Mouse (Mus musculus): ENCODE data around the gene Tex46.

DNA sequence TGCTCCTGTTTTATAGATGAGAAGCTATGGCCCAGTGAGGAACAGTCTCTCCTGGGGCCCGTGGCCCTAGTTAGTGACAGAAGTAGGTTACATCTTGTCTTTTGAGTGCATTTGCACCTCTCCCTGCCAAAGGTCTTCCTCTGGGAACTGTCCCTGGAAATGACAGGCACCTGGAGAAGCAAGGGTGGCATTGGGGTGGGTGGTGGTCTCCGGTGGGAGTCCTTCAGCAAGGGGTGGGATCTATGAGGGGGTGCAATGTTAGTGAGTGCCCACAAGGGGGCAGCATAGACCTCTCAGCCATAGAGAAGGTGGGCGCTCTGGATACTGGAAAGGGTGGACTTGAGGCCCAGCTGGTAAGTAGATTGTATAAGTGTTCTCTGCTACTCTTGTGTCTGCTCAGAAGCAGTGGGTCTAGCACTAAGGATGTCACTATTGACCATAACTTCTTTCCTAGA lies 41.1 kb downstream of the Tex46 start:
- peak; percentile 70 to 91 for TF ChIP-seq CTCF (conservative IDR thresholded peaks at IDR 0.05 in 1 of 2, IDR thresholded peaks at IDR 0.05 in 1 of 2; ENCODE audit: low read depth in 2 of 2, low read length in 2 of 2)
- no peak for TF ChIP-seq HCFC1 (IDR thresholded peaks at IDR 0.05; ENCODE audit: low read depth, low read length)
- TF ChIP-seq E2F4 (IDR thresholded peaks at IDR 0.05; ENCODE audit: insufficient replicate concordance, low read depth, low read length): no peak
- no peak for TF ChIP-seq USF1 (IDR thresholded peaks at IDR 0.05; ENCODE audit: low read depth, low read length)
- TF ChIP-seq TBP (conservative IDR thresholded peaks at IDR 0.05; ENCODE audit: low read depth, low read length): no peak
- no peak for TF ChIP-seq POLR2AphosphoS2 (IDR thresholded peaks at IDR 0.05; ENCODE audit: low read depth, low read length)
- TF ChIP-seq CHD2 (IDR thresholded peaks at IDR 0.05; ENCODE audit: low read length): no peak
- no peak for TF ChIP-seq EP300 (IDR thresholded peaks at IDR 0.05; ENCODE audit: low read length)
- TF ChIP-seq POLR2A (IDR thresholded peaks at IDR 0.05; ENCODE audit: low read depth, low read length): no peak
- no peak for TF ChIP-seq JUND (conservative IDR thresholded peaks at IDR 0.05; ENCODE audit: low read depth, low read length)
- no peak for TF ChIP-seq BHLHE40 (IDR thresholded peaks at IDR 0.05; ENCODE audit: low read depth, low read length)
- no peak for TF ChIP-seq MAZ (IDR thresholded peaks at IDR 0.05; ENCODE audit: low read depth, low read length)
- no peak for TF ChIP-seq KAT2A (IDR thresholded peaks at IDR 0.05; ENCODE audit: insufficient replicate concordance, low read length)
- no peak for TF ChIP-seq MAX (IDR thresholded peaks at IDR 0.05; ENCODE audit: low read length)

All from CH12.LX (cell line).